Mouse (Mus musculus): Measurements from ENCODE around the gene 2310011J03Rik.

DNA sequence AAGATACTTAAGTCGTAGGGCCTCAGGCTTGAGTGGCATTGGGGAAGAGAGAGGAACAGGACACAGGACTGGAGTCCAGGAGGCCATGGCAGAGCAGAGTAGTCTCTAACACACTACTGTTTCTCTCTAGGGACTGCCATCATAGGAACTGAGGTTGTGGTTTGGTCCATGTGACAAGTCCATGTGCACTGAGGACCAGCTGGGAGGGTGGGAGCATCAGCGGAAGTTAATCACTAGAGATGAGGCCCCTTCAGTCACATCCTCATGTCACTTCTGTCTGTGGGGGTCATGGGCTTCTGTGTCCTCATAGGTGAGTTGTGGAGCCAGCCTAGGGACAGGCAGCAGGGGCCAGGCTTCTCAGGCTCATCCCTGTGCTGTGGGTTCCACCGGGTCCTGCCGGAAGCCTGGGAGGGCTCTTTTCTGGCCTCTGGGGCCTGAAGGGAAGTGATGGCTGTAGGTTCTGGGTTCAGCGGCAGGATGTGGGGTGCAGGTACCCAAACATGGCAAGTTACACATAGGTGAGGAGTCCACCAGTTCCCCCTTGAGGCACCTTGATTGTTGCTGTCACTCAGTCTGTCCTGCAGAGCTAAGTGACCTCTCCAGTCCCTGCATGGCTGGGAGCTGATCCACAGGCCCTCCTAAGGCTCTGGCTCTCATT, 49.0 kb downstream of the 2310011J03Rik start:
- TF ChIP-seq POLR2A (IDR thresholded peaks at IDR 0.05; ENCODE audit: borderline replicate concordance, extremely low read depth, low read depth, low read length) (no peak), CTCF (IDR thresholded peaks at IDR 0.05; ENCODE audit: insufficient read depth, low read length) (no peak)

All from lung, adult 2 months (tissue).